Mouse (Mus musculus) cerebellum, adult 11 months (tissue): ENCODE data around the gene Nup93.

Experiments
- DNase-seq: peaks from one replicate; pipeline ENCODE4 v3.0.0; 2022

Nup93 gene

GRCm38 (mm10) chr8:94270309-94270708 is 55.9 kb downstream of the Nup93 start:
- DNase-seq, result no peak

- no peak for DNase-seq
Observed at GRCm38 (mm10) chr8:94271102-94271501, 56.7 kb downstream of the Nup93 start.

- no peak for DNase-seq
Observed at GRCm38 (mm10) chr8:94272612-94273011, 58.2 kb downstream of the Nup93 start.

GRCm38 (mm10) chr8:94273289-94273850 is 59.0 kb downstream of the Nup93 start:
- no peak for DNase-seq

GRCm38 (mm10) chr8:94274030-94274429 is 59.7 kb downstream of the Nup93 start:
- no peak for DNase-seq

- no peak for DNase-seq
Observed at GRCm38 (mm10) chr8:94278295-94278694, 63.9 kb downstream of the Nup93 start.

- no peak for DNase-seq
Observed at GRCm38 (mm10) chr8:94280001-94280613, 65.7 kb downstream of the Nup93 start.

GRCm38 (mm10) chr8:94282453-94282985 is 68.2 kb downstream of the Nup93 start:
- DNase-seq, result peak; percentile 7

- no peak for DNase-seq
Observed at GRCm38 (mm10) chr8:94284204-94284603, 69.8 kb downstream of the Nup93 start.

GRCm38 (mm10) chr8:94290606-94291005 is 76.2 kb downstream of the Nup93 start:
- no peak for DNase-seq

GRCm38 (mm10) chr8:94292072-94292471 is 77.7 kb downstream of the Nup93 start:
- no peak for DNase-seq

- DNase-seq, result no peak
Observed at GRCm38 (mm10) chr8:94292626-94293025, 78.3 kb downstream of the Nup93 start.

- DNase-seq, result no peak
Observed at GRCm38 (mm10) chr8:94295687-94296086, 81.3 kb downstream of the Nup93 start.

- no peak for DNase-seq
Observed at GRCm38 (mm10) chr8:94296312-94296991, 82.1 kb downstream of the Nup93 start.

GRCm38 (mm10) chr8:94297101-94297500 is 82.7 kb downstream of the Nup93 start:
- DNase-seq, result no peak

GRCm38 (mm10) chr8:94300809-94301208 is 86.4 kb downstream of the Nup93 start:
- DNase-seq, result no peak

GRCm38 (mm10) chr8:94304412-94304811 is 90.0 kb downstream of the Nup93 start:
- no peak for DNase-seq

GRCm38 (mm10) chr8:94306989-94307513 is 92.7 kb downstream of the Nup93 start:
- DNase-seq, result no peak

GRCm38 (mm10) chr8:94307652-94308051 is 93.3 kb downstream of the Nup93 start:
- no peak for DNase-seq

- DNase-seq, result no peak
Observed at GRCm38 (mm10) chr8:94314069-94314468, 99.7 kb downstream of the Nup93 start.

- DNase-seq, result no peak
Observed at GRCm38 (mm10) chr8:94317249-94317648, 102.9 kb downstream of the Nup93 start.

GRCm38 (mm10) chr8:94317691-94318090 is 103.3 kb downstream of the Nup93 start:
- no peak for DNase-seq

GRCm38 (mm10) chr8:94320036-94320435 is 105.7 kb downstream of the Nup93 start:
- DNase-seq, result no peak

GRCm38 (mm10) chr8:94322083-94322482 is 107.7 kb downstream of the Nup93 start:
- DNase-seq, result no peak
